Mouse (Mus musculus) megakaryocyte-erythroid progenitor cell, adult 5-6 weeks (primary cell): ENCODE measurements around the gene 1700007K13Rik. TPM values are rescaled to one million over a fixed set of nuclear protein-coding genes. Genes with fewer than 3 reads are reported as not detected.

Source experiments
- ATAC-seq: replicated peaks from 2 replicates; pipeline ENCODE4 v1.8.0; 2016; ENCODE audit warnings: mild to moderate bottlenecking, inconsistent platforms; ENCODE audit not compliant: severe bottlenecking, poor library complexity, low FRiP score, low TSS enrichment
- total RNA-seq, 2 experiments: library from RNA; stranded (forward) in 1 of 2; stranded (reverse) in 1 of 2; fragments of 200-1000, 215-1000 nt in 1 of 2; fragments of >200 nt in 1 of 2; fragmentation: Nextera tagmentation in 1 of 2; gene quantifications; 2 replicates each; pipeline ENCODE4 v1.2.3; 2014 to 2017

The 1700007K13Rik gene
- total RNA-seq, 2 experiments from 2014 or later, result not detected

GRCm38 (mm10) chr2:28427226-28427625 lies 38.9 kb downstream of the 1700007K13Rik start:
- ATAC-seq, result no peak

- peak; percentile 52; the same call in 1 of the 2 replicates for ATAC-seq
Measured at GRCm38 (mm10) chr2:28423167-28423566, 43.0 kb downstream of the 1700007K13Rik start.

- no peak for ATAC-seq
Measured at GRCm38 (mm10) chr2:28419898-28420297, 46.2 kb downstream of the 1700007K13Rik start.

- ATAC-seq, result peak; percentile 60; the same call in 1 of the 2 replicates
Measured at GRCm38 (mm10) chr2:28418034-28418433, 48.1 kb downstream of the 1700007K13Rik start.

GRCm38 (mm10) chr2:28416511-28416910 lies 49.6 kb downstream of the 1700007K13Rik start:
- ATAC-seq, result no peak

- peak; percentile 49; the same call in 1 of the 2 replicates for ATAC-seq
Measured at GRCm38 (mm10) chr2:28415387-28416024, 50.6 kb downstream of the 1700007K13Rik start.

GRCm38 (mm10) chr2:28414757-28415137 lies 51.4 kb downstream of the 1700007K13Rik start:
- ATAC-seq, result no peak

- ATAC-seq, result no peak
Measured at GRCm38 (mm10) chr2:28414116-28414756, 51.9 kb downstream of the 1700007K13Rik start.

- ATAC-seq, result no peak
Measured at GRCm38 (mm10) chr2:28412936-28413335, 53.2 kb downstream of the 1700007K13Rik start.

Other genes with a start within 250 kb of the 1700007K13Rik start
- gene Ppp1r26, start 19.5 kb downstream of the 1700007K13Rik start, total RNA-seq (2014; fragmentation: Nextera tagmentation), result 0.39 and 0.74 TPM in 2 replicates
- gene Ppp1r26, start 19.5 kb downstream of the 1700007K13Rik start, total RNA-seq (2017), result 1.1 and 1.5 TPM in 2 replicates
- 48.2 and 49.4 TPM in 2 replicates for gene Mrps2, start 1.7 kb upstream of the 1700007K13Rik start, total RNA-seq (2014; fragmentation: Nextera tagmentation)
- 35.3 and 37.8 TPM in 2 replicates for gene Mrps2, start 1.7 kb upstream of the 1700007K13Rik start, total RNA-seq (2017)
- gene Gbgt1, start 30.6 kb upstream of the 1700007K13Rik start, total RNA-seq (2014; fragmentation: Nextera tagmentation), result not detected in 2 replicates
- not detected in 2 replicates for gene Gbgt1, start 30.6 kb upstream of the 1700007K13Rik start, total RNA-seq (2017)
- gene Gm10134, start 39.8 kb upstream of the 1700007K13Rik start, total RNA-seq (2014; fragmentation: Nextera tagmentation), result not detected in 2 replicates
- gene Gm10134, start 39.8 kb upstream of the 1700007K13Rik start, total RNA-seq (2017), result not detected in 2 replicates
- gene Ralgds, start 46.8 kb upstream of the 1700007K13Rik start, total RNA-seq (2014; fragmentation: Nextera tagmentation), result 1.7 and 5.5 TPM in 2 replicates
- gene Ralgds, start 46.8 kb upstream of the 1700007K13Rik start, total RNA-seq (2017), result 0.56 and 0.88 TPM in 2 replicates
- not detected in 2 replicates for gene Cel, start 97.1 kb upstream of the 1700007K13Rik start, total RNA-seq (2014; fragmentation: Nextera tagmentation)
- gene Cel, start 97.1 kb upstream of the 1700007K13Rik start, total RNA-seq (2017), result not detected in 2 replicates
- 33.9 and 43.0 TPM in 2 replicates for gene Gtf3c5, start 117.4 kb upstream of the 1700007K13Rik start, total RNA-seq (2014; fragmentation: Nextera tagmentation)
- 18.8 and 25.7 TPM in 2 replicates for gene Gtf3c5, start 117.4 kb upstream of the 1700007K13Rik start, total RNA-seq (2017)
- 331 and 332 TPM in 2 replicates for gene Gfi1b, start 155.7 kb upstream of the 1700007K13Rik start, total RNA-seq (2014; fragmentation: Nextera tagmentation)
- 91.3 and 113 TPM in 2 replicates for gene Gfi1b, start 155.7 kb upstream of the 1700007K13Rik start, total RNA-seq (2017)
- gene Tsc1, start 174.9 kb upstream of the 1700007K13Rik start, total RNA-seq (2014; fragmentation: Nextera tagmentation), result 20.1 and 32.0 TPM in 2 replicates
- gene Tsc1, start 174.9 kb upstream of the 1700007K13Rik start, total RNA-seq (2017), result 10.9 and 24.3 TPM in 2 replicates
- 2.7 TPM in 1 of 2 replicates, not detected in the other for gene Spaca9, start 233.4 kb upstream of the 1700007K13Rik start, total RNA-seq (2014; fragmentation: Nextera tagmentation)
- gene Spaca9, start 233.4 kb upstream of the 1700007K13Rik start, total RNA-seq (2017), result not detected in 2 replicates
- gene Ak8, start 233.8 kb upstream of the 1700007K13Rik start, total RNA-seq (2014; fragmentation: Nextera tagmentation), result 1.2 TPM in 1 of 2 replicates, not detected in the other
- not detected in 2 replicates for gene Ak8, start 233.8 kb upstream of the 1700007K13Rik start, total RNA-seq (2017)